Mouse (Mus musculus): ENCODE results near the gene Pde11a.
"Not testable (repeated sequence)": the region's sequence is repeated elsewhere in the genome, so short reads cannot be mapped to it uniquely, and the experiment has no call there.

Pde11a gene

DNA sequence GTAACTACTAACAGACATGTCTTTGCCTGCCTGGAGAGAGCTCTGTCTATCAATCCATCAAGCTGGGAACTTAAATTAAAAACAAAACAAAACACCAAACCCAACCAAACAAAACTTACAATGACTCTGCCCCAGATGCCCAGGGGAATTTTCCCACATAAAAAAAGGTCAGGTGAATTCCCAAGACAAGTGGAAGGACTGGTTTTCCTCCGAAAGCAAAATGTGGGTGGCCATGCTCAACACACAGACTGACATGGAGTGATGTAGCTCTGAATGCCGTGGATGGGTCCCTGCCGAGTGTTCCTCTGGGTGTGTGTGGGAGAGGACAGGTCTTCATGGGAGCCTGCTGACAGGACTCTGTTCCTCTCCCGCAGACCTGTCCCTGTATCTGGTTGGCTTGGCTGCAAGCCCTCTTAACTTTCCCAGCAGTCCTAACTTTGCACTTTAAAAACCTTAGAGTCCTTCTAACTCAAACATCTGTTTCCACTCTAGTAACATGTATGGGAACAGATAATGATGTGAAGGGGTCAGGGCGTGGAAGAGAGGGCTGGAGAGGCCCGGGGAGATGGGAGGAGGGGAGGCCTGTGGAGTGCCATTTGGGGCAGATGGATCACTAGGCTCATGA is 346.9 kb downstream of the Pde11a start:
- DNase-seq (ENCODE audit: low spot score in 2 of 2), result no peak

DNA sequence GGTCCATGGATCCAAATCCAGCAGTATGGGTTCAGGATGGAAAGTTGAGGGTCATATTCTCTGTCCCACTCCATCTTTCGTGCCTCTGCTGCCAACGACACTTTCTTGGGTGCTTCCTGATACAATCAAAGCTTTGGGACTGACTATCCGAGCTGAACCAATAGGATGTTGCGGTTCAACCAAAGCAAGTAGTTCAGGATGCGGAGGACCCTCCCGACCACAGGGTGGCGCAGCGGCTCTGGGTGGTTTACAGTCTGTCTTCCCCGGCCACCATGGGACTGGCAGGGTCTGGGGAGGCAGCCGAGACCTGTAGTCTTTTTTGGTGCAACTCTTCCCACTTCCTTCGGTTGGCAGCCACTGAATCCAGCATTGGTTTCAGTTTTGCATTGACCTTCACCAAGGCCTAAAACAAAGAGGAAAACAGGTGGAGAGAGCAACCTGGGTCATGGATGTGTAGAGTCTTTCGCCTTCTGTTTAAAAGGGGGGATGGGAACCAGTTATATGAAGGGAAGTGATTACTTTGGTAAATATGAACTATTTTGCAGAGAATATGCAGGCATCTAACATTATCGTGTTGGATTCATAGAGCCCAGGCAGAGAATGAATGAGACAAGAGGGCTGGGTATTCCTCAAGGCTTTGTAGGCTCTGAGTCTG is 347.6 kb downstream of the Pde11a start:
- DNase-seq (ENCODE audit: low spot score in 2 of 2), result peak; percentile 59 to 76

DNA sequence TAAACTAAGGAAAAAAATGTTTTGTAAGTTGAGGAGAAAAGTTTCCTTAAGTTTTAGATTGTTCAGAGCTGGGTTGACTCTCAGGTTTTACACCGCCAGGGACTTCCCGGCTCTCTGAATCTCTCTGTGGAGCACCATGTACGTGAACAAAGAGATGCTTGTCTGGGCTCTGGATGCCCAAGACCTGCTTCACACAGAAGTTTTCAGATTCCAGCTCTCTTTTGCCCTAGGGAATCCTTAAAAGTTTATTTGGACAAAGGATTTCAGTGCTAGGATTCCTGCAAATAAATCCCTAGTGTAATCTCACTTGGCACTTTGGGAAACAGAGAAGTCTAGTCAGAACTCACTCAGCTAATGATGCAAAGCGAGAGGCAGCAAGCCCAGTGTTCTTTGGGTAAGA is 348.9 kb downstream of the Pde11a start:
- no peak for DNase-seq (ENCODE audit: low spot score in 2 of 2)

DNA sequence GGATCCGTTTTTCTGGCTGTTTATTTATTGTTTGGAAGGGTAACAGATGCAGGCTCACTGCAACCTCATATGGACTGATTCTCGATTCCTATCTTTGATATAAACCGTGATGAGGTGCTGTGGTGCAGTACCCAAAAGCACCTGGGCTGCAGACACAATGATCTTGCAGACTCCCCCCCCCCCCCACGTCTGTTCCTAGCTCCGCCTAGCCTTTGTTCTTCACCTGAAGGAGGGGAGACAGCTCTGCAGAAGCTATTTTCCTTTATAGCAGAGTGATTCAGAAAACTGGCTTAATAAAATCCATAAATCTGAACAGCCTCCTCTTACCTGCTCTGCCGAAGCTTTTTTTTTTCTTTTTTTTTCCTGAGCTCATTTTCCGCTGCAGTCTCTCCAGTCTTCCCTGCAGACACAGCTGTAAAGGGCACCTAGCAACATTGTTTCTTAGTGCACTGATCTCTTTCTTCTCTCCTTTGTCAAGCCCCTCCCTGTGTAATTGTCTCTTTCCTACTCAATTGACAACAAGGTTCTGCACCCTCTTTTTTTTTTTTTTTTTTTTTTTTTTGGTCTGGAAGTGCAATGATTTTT is 349.7 kb downstream of the Pde11a start:
- no peak for DNase-seq (ENCODE audit: low spot score in 2 of 2)

DNA sequence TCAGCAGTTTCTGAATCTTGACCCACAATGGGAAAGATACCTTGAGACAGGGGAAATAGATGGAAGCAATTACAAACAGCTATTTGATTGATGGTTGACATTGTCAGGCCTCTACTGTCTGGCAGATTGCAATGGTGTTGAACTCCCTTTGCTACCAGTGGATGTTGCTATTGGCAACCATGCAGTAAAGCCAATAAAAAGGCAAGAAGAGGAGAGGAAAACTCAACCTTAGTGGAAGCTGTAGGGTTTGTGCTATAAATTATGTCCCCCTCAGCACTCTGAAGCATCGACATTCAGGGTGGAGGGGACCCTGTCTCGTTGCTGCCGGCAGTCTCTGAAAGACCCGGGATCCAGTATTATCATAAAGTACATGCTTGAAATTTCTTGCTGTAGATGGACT is 350.2 kb downstream of the Pde11a start:
- no peak for DNase-seq (ENCODE audit: low spot score in 2 of 2)

DNA sequence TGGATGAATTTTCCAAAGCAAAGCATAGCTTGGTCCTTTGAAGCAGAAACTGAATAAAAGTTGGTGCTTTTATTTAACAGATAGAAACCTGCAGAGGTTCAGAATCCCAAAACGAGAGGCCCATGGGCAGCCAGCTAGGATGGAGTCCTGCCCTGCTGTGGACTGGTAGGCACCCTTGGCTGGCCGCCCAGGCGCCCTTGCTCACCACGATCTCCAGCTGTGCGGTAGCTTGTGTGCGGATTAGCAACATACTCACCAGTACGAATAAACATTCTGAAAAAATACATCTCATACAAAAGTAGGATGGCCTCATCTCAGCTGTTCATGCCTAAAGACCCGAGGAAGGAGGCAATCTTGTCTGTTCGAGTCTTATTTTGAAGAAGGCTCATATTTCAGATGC is 350.8 kb downstream of the Pde11a start:
- DNase-seq (ENCODE audit: low spot score in 2 of 2), result no peak

DNA sequence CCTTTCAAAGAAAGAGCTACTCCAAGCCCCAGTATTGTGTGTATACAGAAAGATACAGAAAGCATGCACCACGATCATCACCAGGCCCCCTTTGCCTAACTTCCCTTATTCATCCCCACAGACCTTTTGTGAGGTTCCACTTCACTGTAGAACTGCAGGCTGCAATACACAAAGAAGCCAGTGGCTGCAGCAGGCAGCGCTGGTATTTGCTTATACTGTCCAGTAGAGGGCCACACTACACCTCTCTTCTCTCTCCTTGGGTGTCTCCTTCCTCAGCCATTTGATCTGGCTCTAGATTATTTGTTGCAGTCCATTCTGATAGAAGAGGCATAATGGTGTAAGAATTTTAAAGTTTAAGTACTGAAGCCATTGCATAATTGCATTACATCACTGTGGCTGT is 353.4 kb downstream of the Pde11a start:
- peak; percentile 36 to 63 for DNase-seq (ENCODE audit: low spot score in 2 of 2)

DNA sequence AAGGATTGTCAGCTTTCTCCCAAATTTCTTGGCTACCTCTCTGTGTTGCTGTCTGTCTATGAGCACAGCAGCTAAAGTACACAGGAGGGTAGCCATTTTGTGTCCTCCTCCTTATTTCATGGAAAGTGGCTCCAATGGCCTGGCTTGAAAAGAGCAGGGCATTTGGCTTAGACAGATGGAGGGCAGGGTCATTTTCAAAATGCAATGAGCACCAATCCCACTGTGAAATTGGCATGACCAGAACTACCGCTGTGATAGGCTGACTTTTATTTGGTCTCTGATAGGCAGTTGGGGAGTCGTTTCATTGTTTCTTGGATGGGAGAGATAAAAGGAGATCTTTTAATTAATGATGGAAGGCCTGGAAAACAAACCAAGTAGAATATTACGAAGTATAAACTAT is 354.7 kb downstream of the Pde11a start:
- DNase-seq (ENCODE audit: low spot score in 2 of 2), result no peak

DNA sequence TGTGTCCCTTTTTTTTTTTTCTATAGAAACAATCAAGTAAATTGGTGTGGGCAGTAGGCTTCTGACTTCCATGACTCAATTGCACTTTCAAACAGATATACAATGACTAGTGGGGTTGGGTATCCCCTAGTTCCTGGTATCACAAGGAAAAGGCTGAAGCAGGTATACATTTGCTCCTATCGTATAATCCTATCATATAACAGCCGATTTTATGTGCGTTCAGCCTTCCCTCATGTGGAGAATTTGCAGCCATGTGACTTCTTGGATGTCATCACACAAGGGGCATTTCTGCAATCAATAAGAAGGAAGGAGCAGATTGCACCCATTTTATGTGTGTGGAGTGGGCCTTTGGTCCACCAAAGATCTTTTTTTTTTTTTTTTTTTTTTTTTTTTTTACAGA is 355.5 kb downstream of the Pde11a start:
- no peak for DNase-seq (ENCODE audit: low spot score in 2 of 2)

DNA sequence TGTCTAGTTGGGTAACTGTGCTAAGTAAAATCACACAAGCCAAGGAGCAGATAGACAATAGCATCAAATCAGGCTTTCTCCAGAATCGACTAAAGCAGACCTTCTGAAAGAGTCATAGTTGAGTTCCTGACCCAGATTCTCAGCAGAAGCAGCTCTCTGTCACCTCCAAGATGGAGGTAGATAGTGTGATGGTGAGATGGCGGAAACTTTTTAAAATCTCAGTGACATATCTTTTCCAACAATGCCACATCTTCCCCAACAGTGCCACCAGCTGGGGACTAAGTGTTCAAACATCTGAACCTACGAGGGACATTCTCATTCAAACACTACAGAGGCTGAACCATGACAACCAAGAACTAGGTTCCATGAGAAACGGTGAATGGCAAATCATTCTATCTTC is 355.9 kb downstream of the Pde11a start:
- no peak for DNase-seq (ENCODE audit: low spot score in 2 of 2)

DNA sequence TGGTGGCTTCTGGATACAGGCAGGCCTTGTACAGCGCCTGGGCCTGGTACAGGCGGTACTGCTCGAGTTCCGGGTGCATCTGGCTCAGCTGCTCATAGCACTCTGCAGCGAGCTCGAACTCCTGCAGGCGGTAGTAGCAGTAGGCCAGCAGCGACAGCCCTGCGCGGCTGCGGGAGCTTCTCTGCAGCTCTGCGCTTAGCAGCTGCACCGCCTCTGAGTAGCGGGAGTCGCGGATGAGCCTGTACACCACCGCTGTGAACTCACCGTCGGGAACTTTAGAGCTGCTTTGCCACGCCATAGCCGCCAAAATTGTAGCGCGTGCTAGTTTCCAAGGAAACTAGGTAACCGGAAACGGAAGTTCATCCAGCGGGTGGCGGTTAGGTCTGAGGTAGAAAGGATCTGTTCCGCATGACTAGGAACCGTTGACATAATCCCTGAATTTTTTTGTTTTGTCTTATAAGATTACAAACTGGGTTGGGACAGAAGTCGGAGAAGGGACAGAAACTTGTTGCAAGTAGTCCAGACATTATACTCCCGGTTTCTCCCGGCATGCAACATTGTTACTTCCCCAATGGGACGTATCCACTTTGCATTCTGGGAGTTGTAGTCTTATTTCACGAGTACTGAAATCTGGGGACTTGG is 357.0 kb downstream of the Pde11a start, which contains the start of gene Ttc30a1:
Gene Ttc30a1 (minus strand): TSS at position 528 of the 642 bp plus-strand sequence.
- peak; percentile 68 to 70 for DNase-seq (ENCODE audit: low spot score in 2 of 2)

DNA sequence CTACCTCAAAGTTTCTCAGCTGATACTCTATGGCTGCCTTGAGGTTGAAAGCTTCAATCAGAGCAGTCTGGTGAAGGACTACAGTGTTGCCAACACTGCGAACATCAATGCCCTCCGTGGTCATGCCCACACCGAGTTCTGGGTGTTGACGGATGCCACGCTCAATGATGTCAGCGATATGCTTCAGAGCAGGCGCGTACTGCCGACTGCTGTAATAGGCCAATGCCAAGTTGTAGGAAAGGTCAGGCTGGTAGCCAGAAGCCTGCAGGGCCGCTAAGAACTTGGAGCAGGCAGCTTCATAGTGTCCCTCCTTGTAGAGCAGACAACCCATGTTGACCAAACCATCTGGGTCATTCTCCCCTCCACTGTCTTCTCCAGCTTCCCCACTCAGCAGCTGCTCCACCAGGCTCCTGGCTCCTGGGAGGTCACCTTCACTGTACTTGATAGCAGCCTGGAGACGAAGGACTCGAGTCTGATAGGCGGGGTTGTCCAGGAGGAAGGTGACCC is 357.6 kb downstream of the Pde11a start:
- not testable (repeated sequence) for DNase-seq (ENCODE audit: low spot score in 2 of 2)

DNA sequence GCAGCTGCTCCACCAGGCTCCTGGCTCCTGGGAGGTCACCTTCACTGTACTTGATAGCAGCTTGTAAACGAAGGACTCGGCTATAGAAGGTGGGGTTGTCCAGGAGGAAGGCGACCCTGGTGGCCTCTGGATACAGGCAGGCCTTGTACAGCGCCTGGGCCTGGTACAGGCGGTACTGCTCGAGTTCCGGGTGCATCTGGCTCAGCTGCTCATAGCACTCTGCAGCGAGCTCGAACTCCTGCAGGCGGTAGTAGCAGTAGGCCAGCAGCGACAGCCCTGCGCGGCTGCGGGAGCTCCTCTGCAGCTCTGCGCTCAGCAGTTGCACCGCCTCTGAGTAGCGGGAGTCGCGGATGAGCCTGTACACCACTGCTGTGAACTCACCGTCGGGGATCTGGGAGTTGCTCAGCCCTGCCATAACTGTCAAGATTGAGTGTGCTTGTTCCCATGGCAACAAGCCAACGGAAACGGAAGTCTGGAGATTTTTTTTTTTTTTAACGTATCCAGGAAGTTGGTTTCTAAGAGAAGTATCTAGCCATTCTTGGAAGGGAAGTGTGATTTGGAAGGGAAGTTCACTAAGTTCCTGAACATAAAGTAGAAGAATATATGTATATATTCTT is 360.7 kb downstream of the Pde11a start, which contains the start of gene Ttc30a2:
Gene Ttc30a2 (minus strand): TSS at position 419 of the 617 bp plus-strand sequence.
- peak; percentile 29 for DNase-seq (ENCODE audit: low spot score in 2 of 2)

DNA sequence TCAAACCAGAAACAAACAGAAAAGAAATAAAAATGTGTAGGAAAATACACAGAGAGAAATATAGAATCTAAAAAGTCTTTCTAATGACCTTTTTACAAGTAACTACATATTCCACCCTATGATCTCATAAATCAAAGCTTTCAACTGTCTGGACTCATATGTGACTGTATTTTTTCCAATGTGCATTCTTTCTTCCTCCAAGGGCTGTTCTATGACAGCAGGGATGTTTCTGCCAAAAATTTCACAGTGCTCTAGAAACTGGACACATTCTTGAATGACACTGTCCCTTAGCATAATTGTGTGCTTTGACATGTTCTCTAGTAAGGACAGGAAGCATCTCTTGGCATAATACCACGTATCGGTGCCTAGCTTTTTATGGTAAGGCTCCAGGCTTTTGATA is 362.5 kb downstream of the Pde11a start:
- DNase-seq (ENCODE audit: low spot score in 2 of 2), result not testable (repeated sequence)

DNA sequence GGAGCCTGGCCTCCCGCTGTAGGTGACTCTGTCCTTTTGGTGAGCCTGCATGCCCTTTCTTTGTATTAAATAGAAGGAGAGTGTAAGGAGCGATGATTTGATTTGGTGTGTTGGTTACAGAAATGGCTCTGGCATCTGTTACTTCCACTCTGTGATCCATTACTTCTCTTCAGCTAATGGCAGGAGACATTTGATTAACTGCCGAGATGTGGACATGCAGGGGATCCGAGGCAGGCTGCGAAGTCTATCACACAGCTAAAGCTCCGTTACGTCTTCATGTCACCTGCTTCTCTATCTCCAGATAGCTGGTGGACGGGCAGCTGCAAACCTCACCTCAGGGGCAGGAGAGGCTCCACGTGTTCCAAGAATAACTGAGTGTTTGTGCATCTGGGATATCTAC is 364.4 kb downstream of the Pde11a start:
- DNase-seq (ENCODE audit: low spot score in 2 of 2), result no peak

DNA sequence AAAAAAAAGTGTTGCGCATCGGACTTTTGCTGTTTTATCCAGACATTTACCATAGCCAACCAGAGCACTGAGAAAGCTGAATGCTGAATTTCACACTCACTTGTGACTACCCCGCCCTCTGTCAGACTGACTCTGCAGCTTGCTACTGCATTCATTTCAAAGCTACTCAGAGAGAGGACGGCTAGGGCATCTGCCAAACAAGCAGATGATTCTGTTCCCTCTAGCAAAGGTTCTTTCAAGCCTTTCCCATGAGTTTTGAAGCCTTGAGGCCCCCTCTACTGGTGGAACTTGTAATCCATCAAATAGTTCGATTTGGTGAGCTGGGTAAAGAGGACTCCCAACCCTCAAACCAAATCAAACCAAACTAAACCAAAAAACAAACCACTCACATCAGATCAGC is 373.6 kb downstream of the Pde11a start:
- DNase-seq (ENCODE audit: low spot score in 2 of 2), result peak; percentile 40 to 66

DNA sequence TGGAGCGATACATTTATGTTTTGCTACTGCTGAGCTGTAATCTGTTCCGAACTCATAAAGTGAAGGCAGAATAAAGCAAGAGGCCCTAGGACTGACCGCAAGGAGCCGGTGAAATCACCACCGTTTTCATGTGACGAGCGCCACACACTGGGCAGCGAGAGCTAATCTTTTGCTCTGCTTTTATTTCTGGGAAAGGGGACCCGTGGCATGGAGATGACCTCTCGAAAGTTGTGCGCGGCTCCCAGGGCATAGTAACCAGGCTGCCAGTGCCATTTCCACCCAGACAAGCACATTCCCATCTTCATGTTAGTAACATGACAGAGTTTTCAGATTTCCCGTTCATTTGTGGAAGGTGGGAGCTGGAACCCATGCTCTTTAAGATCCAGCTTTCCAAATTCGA is 374.1 kb downstream of the Pde11a start:
- DNase-seq (ENCODE audit: low spot score in 2 of 2), result peak in 1 of 2 experiments; percentile 13

DNA sequence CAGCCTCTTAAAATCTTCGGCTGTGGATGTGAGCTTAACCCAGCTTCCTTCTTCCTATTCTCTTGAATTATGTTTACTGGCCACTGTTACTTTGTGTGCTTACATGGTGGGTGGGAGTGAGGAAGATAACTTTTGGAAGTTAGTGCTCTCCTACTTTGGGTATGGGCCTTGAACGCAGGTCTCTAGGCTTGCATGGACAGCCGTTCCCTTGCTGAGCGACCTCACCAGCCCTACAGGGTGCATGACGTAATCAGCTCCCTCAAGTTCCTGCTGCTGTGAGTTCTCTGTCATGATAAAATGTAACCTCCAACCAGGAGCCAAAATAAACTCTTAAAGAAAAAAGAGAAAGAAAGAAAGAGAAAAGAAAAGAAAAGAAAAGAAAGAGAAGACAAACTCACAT is 374.5 kb downstream of the Pde11a start:
- DNase-seq (ENCODE audit: low spot score in 2 of 2), result no peak

DNA sequence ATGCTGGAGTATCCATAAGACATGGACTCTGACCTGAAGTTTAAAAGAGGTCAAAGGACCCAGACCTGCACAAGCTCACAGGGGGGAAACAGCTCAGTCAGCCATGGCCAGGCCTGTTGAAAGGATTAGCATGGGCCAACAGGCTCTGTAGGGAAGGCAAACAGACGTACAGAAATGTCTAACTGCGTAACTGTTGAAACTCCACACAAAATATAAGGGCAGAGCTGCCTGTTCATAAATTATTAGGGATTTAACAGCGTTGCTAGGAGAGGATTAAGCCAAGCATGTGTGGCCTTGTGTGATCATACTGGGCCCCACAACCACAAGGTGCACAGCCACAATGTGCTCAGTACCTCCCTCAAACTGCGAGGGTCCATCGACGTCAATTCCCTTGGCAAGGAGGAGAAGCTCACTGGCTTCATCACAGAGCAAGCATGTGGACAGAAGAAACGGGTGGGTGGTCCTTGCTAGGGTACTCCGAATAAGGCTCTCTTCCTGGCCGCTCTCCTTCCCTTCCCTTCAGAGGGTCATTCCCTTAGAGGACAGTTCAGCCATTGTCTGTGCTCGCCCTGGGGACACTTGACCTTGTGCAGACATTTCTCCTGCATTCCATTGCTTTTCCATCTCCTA is 375.2 kb downstream of the Pde11a start:
- DNase-seq (ENCODE audit: low spot score in 2 of 2), result no peak

DNA sequence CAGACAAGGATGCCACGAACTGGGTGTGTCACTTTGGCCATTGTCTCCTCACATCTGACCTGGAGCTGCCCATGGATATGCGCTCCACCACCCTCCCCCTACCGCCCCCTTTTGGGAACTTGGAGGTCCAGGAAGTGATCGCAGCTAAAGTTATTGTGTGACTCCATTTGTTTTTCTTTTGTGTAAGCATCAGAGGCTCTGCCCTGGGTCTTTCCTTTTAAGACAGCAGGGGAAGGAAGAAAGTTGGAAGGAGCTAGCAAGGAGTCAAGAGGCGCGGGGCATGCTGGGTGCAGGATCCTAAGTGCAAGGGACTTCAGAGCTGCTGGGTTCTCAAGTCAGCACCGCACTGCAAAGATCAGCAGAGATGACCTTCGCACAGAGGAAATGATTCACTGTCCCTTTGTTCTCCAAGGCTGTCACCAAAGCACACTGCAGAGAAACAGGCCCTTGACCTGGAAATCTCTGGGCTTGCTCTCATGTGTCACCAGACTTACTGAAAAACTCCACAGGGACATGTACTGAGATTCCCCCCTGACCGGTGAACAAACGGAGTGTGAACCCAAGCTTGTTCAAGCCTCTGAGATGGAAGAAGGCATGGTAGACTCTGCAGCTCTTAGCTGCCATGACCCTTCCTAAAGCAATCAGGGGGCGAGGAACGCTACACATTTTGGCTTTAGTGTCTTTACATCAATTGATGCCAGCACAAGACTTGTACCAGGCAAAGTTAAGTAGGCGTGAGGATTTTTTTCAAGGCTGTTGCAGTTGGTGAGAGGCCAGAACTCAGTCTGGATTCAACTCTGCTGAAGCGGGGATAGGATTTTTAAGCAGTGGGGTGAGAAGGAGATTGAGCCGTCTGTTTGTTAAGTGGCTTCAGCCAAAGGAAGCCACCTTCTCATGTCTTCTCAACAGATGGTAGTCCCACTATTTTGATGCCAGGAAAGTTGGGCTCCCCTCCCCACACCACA is 377.9 kb downstream of the Pde11a start:
- no peak for DNase-seq (ENCODE audit: low spot score in 2 of 2)
